Mouse (Mus musculus): Measurements from ENCODE around the gene Trim12a. TPM values are rescaled to one million over a fixed set of nuclear protein-coding genes. Genes with fewer than 3 reads are reported as not detected.
"Not testable (repeated sequence)": the region's sequence is repeated elsewhere in the genome, so short reads cannot be mapped to it uniquely, and the experiment has no call there.

The Trim12a gene
- total and polyA plus RNA-seq, 3 experiments = 2.9 to 6.3 (median 5.8) TPM

DNA sequence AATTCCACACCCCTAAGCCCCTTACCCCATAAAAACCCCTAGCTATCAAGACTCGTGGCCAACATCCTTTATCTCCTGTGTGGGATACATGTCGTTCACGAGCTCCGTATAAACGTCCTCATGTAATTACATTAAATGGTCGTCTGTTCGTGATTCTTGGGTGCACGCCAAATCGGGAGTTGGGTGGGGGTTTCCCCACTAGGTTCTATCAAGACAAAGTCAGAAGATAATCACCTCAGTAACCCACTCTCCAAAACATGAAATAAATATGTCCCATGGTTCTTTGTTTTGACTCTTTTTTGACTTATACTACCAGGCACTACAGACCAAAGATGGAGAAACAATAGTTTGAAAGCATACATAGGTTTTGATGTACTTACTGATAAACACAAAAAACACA is 6.8 kb upstream of the Trim12a start:
- intact Hi-C loops (cut with DNase I) = loop anchor here (10.0 kb wide), 1 partner anchor 97 kb away; no protein-coding TSS in a partner anchor
- Histone ChIP-seq H3K27me3 (ENCODE audit: control insufficient read depth, insufficient read depth, low read length) (no peaks in the 10 kb centered on the region), H3K4me1 (ENCODE audit: control insufficient read depth, insufficient read depth, low read length) (no peaks in the 10 kb centered on the region), H3K79me2 (replicated peaks; ENCODE audit: control insufficient read depth, insufficient read depth, low read length) (no peaks in the 10 kb centered on the region), H3K4me3 (no peak overlapping the region), H3K36me3 (ENCODE audit: control insufficient read depth, insufficient read depth, low read length) (no peaks in the 10 kb centered on the region), H3K27ac (no peak overlapping the region), H3K9ac (ENCODE audit: low read depth, low read length) (no peak overlapping the region)
- 49% methylated on average over 9 of the region's 9 CpGs for WGBS
- TF ChIP-seq CTCF (IDR thresholded peaks at IDR 0.05) (no peak), POLR2A (IDR thresholded peaks at IDR 0.05; ENCODE audit: insufficient read depth, low read depth, low read length) (no peak), EP300 (IDR thresholded peaks at IDR 0.05; ENCODE audit: insufficient read depth, low read depth, low read length) (no peak)
- DNase-seq = no peak

DNA sequence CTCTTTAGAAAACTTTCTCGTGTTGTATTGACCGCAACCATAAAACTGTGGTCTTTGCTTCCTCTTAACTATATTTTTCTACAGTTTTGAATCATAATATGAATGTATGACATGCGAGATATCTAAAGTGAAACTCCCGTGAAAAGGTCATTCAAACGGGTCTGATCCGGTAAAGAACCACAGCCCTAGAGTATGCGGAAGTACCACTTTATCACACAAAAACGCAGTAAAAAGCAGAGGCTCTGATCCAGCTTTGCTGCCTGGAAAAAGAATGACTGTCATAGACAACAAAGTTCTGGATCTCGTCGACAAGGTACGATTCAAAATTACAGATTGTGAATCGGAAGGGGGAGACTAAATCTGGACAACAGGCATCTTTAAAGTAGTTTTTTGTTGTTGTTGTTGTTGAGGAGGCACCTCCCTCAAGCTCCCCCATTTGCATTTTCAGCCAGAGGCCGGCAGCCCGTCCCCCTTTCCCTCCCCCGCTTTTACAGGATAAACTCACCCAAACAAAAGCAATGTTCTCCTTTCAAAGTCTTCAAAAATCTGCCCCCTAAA is 391 bp downstream of the Trim12a start:
- H3K4me1 ChIP-seq (ENCODE audit: control insufficient read depth, insufficient read depth, low read length) = peaks cover 2% of the 10 kb centered on the region; the same call in 1 of the 2 replicates
- peak; percentile 17 to 29 for DNase-seq
- intact Hi-C loops (cut with DNase I) = no loop called here
- 3% methylated on average over 15 of the region's 15 CpGs for WGBS
- H3K4me3 ChIP-seq = peak overlapping the region; percentile 58
- H3K9ac ChIP-seq (ENCODE audit: low read depth, low read length) = peak overlapping the region; percentile 56; the same call in 1 of the 2 replicates
- H3K27me3 ChIP-seq (ENCODE audit: control insufficient read depth, insufficient read depth, low read length) = no peaks in the 10 kb centered on the region
- H3K79me2 ChIP-seq (replicated peaks; ENCODE audit: control insufficient read depth, insufficient read depth, low read length) = no peaks in the 10 kb centered on the region
- peak overlapping the region; percentile 79 for H3K27ac ChIP-seq
- H3K36me3 ChIP-seq (ENCODE audit: control insufficient read depth, insufficient read depth, low read length) = no peaks in the 10 kb centered on the region
- TF ChIP-seq CTCF (IDR thresholded peaks at IDR 0.05) = no peak
- TF ChIP-seq POLR2A (IDR thresholded peaks at IDR 0.05; ENCODE audit: insufficient read depth, low read depth, low read length) = no peak
- no peak for TF ChIP-seq EP300 (IDR thresholded peaks at IDR 0.05; ENCODE audit: insufficient read depth, low read depth, low read length)

DNA sequence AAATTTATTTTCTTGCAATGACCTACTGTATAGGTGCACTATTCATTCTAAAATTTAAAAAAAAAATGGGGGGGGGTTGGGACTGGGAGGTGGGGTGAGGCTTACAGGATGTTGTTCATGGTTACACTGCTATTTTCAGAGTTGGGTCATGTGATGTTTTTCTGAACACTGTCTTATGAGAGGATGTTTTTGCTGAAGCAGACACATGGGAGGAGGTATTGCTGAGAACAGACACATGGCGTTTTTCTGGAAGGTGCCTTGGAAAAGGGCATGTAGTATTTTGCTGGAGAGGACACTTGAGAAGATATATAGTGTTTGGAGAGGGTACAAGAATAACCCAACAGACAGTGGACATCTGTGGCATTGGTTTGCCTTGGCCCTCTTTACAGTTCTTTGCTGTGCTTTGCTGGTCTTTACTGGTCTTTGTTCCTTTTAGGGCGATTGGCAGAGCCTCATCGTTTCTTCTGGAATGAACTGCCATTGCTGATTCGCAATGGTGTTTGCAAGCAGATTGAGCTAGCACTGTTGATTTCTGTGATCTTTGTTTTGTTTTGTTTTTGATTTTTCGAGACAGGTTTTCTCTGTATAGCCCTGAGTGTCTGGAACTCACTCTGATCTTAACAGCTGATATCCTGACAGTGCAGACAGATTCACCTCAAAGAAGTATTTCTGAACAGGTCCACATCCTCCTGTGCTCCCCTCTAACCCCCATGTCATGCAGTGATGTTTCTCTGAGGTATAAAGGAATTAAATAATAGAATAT is 23.4 kb downstream of the Trim12a start:
- Histone ChIP-seq H3K4me1 (ENCODE audit: control insufficient read depth, insufficient read depth, low read length) (no peaks in the 10 kb centered on the region), H3K27me3 (ENCODE audit: control insufficient read depth, insufficient read depth, low read length) (no peaks in the 10 kb centered on the region), H3K79me2 (replicated peaks; ENCODE audit: control insufficient read depth, insufficient read depth, low read length) (no peaks in the 10 kb centered on the region), H3K9ac (ENCODE audit: low read depth, low read length) (no peak overlapping the region), H3K4me3 (no peak overlapping the region), H3K36me3 (ENCODE audit: control insufficient read depth, insufficient read depth, low read length) (no peaks in the 10 kb centered on the region), H3K27ac (no peak overlapping the region)
- TF ChIP-seq POLR2A (IDR thresholded peaks at IDR 0.05; ENCODE audit: insufficient read depth, low read depth, low read length) (0 out of 2 replicates have a peak, but pooled peaks have one; percentile 19), EP300 (IDR thresholded peaks at IDR 0.05; ENCODE audit: insufficient read depth, low read depth, low read length) (no peak), CTCF (IDR thresholded peaks at IDR 0.05) (no peak)
- WGBS = 75% methylated on average over 5 of the region's 5 CpGs
- DNase-seq = no peak
- intact Hi-C loops (cut with DNase I) = no loop called here

DNA sequence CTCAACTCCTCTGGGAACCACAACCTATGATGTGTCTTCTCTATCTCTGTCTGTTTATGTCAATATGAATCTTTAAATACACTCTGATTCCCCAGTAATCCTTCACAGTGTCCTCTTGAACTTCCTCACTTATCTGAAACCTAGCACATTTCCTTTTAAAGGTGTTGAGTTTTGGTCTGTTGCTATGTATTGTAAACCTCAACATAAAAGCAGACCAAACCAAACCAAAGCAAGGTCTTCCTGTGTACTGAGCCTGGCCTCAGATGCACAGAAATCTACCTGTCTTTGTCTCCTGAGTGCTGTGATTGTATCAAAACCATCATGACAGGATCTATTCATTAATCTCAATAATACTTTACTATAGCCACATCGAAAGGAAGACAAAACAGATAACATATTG is 24.6 kb downstream of the Trim12a start:
- TF ChIP-seq POLR2A (IDR thresholded peaks at IDR 0.05; ENCODE audit: insufficient read depth, low read depth, low read length) (no peak), EP300 (IDR thresholded peaks at IDR 0.05; ENCODE audit: insufficient read depth, low read depth, low read length) (no peak), CTCF (IDR thresholded peaks at IDR 0.05) (no peak)

DNA sequence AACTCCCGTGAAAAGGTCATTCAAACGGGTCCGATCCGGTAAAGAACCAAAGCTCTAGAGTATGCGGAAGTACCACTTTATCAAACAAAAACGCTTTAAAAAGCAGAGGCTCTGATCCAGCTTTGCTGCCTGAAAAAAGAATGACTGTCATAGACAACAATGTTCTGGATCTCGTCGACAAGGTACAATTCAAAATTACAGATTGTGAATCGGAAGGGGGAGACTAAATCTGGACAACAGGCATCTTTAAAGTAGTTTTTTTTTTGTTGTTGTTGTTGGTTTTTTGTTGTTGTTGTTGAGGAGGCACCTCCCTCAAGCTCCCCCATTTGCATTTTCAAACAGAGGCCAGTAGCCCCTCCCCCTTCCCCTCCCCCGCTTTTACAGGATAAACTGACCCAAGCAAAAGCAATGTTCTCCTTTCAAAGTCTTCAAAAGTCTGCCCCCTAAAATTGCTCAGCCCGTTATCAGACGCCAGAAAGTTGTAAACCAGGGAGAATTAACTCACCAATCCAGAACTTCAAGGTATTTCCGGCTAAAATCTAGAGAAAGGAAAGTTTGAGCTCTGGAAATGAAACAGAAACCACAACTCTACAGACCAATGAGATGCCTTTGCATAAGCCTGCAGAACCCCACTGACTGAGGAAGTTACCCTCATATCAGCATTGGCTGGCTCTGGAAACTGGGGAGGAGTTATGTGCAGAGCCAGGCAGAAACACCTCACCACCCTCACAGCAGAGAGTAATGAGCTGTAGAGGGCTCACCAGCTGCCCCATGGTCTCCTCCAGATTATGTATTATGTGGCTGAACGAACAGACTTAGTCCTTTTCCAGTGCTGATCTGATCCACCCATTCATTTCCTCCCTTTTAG is 27.5 kb downstream of the Trim12a start, which contains the start of gene Trim5:
TSS of gene Trim5 (minus strand) at position 519 of the 868 bp plus-strand sequence.
- intact Hi-C loops (cut with DNase I); H3K4me1 ChIP-seq (ENCODE audit: control insufficient read depth, insufficient read depth, low read length); H3K79me2 ChIP-seq (replicated peaks; ENCODE audit: control insufficient read depth, insufficient read depth, low read length); H3K27me3 ChIP-seq (ENCODE audit: control insufficient read depth, insufficient read depth, low read length); H3K36me3 ChIP-seq (ENCODE audit: control insufficient read depth, insufficient read depth, low read length): not testable (repeated sequence)
- Histone ChIP-seq H3K9ac (ENCODE audit: low read depth, low read length) (peak within 1 kb of the TSS; percentile 59; the same call in 1 of the 2 replicates), H3K4me3 (peak within 1 kb of the TSS; percentile 49), H3K27ac (peak within 1 kb of the TSS; percentile 61)
- DNase-seq = peak; percentile 21 to 25
- WGBS = 24% methylated on average over 14 of the region's 14 CpGs

More for the DNA sequence above, 24.6 kb downstream of the Trim12a start:
- Histone ChIP-seq H3K4me1 (ENCODE audit: control insufficient read depth, insufficient read depth, low read length) (no peaks in the 10 kb centered on the region), H3K36me3 (ENCODE audit: control insufficient read depth, insufficient read depth, low read length) (no peaks in the 10 kb centered on the region), H3K79me2 (replicated peaks; ENCODE audit: control insufficient read depth, insufficient read depth, low read length) (no peaks in the 10 kb centered on the region), H3K27me3 (ENCODE audit: control insufficient read depth, insufficient read depth, low read length) (no peaks in the 10 kb centered on the region), H3K9ac (ENCODE audit: low read depth, low read length) (no peak overlapping the region), H3K27ac (no peak overlapping the region), H3K4me3 (no peak overlapping the region)
- intact Hi-C loops (cut with DNase I) = no loop called here
- DNase-seq = no peak
- WGBS = 66% methylated on average over 1 of the region's 1 CpGs

DNA sequence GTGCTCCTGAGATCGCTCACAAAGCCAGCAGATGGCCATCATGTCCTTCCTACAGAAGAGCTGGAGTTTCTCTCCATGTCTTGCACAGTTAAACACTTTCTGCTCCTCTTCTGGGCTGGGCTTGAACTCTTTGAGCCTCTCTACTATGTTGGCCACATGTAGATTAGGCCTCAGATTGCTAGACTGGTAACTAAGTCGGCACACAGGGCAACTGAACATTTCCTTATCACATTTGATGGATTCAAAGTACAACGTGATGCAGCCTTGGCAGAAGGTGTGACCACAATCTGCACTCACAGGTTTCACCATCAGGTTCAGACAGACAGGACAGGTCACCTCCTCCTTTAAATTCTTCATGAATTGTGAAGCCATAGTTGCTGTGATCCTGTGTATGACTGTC is 35.9 kb downstream of the Trim12a start:
- H3K27ac ChIP-seq; H3K4me3 ChIP-seq; H3K4me1 ChIP-seq (ENCODE audit: control insufficient read depth, insufficient read depth, low read length); H3K79me2 ChIP-seq (replicated peaks; ENCODE audit: control insufficient read depth, insufficient read depth, low read length); intact Hi-C loops (cut with DNase I); DNase-seq; H3K9ac ChIP-seq (ENCODE audit: low read depth, low read length); H3K36me3 ChIP-seq (ENCODE audit: control insufficient read depth, insufficient read depth, low read length); H3K27me3 ChIP-seq (ENCODE audit: control insufficient read depth, insufficient read depth, low read length): not testable (repeated sequence)
- 78% methylated on average over 3 of the region's 3 CpGs for WGBS

DNA sequence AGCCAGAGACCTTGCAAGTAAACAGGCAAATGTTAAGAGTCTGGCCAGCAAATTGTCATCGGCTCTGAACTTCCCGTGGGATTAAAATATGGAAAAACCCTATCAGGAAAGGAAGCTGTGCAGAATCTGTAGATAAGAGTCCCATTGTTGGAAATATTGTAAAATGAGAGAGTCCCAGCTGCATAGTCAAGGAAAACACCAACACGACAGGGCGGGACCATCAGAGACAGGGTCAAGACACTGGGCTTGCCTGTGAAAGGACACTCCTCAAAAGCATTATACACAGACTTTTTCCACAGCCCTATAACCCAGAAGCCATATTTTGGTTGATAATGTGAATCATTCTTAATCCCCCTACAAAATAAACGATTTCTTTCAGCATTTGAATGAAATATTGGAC is 49.9 kb downstream of the Trim12a start:
- H3K79me2 ChIP-seq (replicated peaks; ENCODE audit: control insufficient read depth, insufficient read depth, low read length); H3K9ac ChIP-seq (ENCODE audit: low read depth, low read length); DNase-seq; H3K4me3 ChIP-seq; H3K27me3 ChIP-seq (ENCODE audit: control insufficient read depth, insufficient read depth, low read length); H3K4me1 ChIP-seq (ENCODE audit: control insufficient read depth, insufficient read depth, low read length); H3K27ac ChIP-seq; H3K36me3 ChIP-seq (ENCODE audit: control insufficient read depth, insufficient read depth, low read length); intact Hi-C loops (cut with DNase I): not testable (repeated sequence)
- WGBS = 29% methylated on average over 5 of the region's 5 CpGs

DNA sequence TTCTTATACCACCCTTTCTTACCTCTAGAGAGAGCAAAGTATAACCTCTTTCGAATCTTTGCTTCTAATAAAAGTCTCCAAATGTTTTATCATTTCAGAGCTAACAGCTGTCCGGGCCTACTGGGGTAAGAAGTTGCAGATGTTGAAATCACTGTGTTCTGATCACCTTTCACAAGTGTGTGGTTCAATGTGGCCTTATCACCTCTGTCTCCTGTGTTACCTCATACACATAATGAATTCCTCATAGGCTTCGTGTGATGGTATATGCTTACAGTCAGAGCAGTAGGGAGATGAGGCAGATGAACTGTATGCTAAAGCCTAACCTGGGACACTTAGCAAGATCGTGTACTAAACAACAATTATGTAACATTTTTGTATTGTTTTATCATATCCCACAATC is 54.9 kb downstream of the Trim12a start:
- 82% methylated on average over 4 of the region's 4 CpGs for WGBS

More for the DNA sequence above, 54.9 kb downstream of the Trim12a start:
- H3K4me1 ChIP-seq (ENCODE audit: control insufficient read depth, insufficient read depth, low read length); DNase-seq; intact Hi-C loops (cut with DNase I); H3K9ac ChIP-seq (ENCODE audit: low read depth, low read length); H3K36me3 ChIP-seq (ENCODE audit: control insufficient read depth, insufficient read depth, low read length); H3K27me3 ChIP-seq (ENCODE audit: control insufficient read depth, insufficient read depth, low read length); H3K4me3 ChIP-seq; H3K27ac ChIP-seq; H3K79me2 ChIP-seq (replicated peaks; ENCODE audit: control insufficient read depth, insufficient read depth, low read length): not testable (repeated sequence)
